Mouse (Mus musculus): Measurements from ENCODE around the gene Fastk. TPM values are rescaled to one million over a fixed set of nuclear protein-coding genes. Genes with fewer than 3 reads are reported as not detected.

Gene Fastk
- total and polyA plus RNA-seq, 2 experiments: 22.3 to 166 TPM

- H3K27me3 ChIP-seq (ENCODE audit: control insufficient read depth, insufficient read depth, low read length): no peaks in the 10 kb centered on the region
- H3K4me3 ChIP-seq (ENCODE audit: insufficient read depth, low read depth, low read length): peak overlapping the region; percentile 89
- peaks cover 8% of the 10 kb centered on the region; the same call in 1 of the 2 replicates for H3K36me3 ChIP-seq (ENCODE audit: control insufficient read depth, insufficient read depth, low read length)
- WGBS: 14% methylated on average over 15 of the region's 15 CpGs
- peak; percentile 92 for DNase-seq (ENCODE audit: extremely low read depth, low read depth, low spot score)
- H3K79me2 ChIP-seq (ENCODE audit: control insufficient read depth, insufficient read depth, low read length): peaks cover 4% of the 10 kb centered on the region; the same call in 1 of the 2 replicates
- H3K27ac ChIP-seq (replicated peaks; ENCODE audit: insufficient read depth, low read depth, low read length): peak overlapping the region; percentile 72
- H3K4me1 ChIP-seq (ENCODE audit: control insufficient read depth, insufficient read depth, low read length): peaks cover 9% of the 10 kb centered on the region
- peak overlapping the region; percentile 78 for H3K9ac ChIP-seq (ENCODE audit: low read depth, low read length)
- TF ChIP-seq CTCF (IDR thresholded peaks at IDR 0.05; ENCODE audit: low read depth, low read length): no peak
- TF ChIP-seq POLR2A (IDR thresholded peaks at IDR 0.05; ENCODE audit: extremely low read depth, insufficient read depth, low read length): 0 out of 2 replicates have a peak, but pooled peaks have one; percentile 14
Observed at GRCm38 (mm10) chr5:24427981-24428402, 17.1 kb downstream of the Fastk start.

GRCm38 (mm10) chr5:24427285-24427633 is 17.8 kb downstream of the Fastk start:
- Histone ChIP-seq H3K79me2 (ENCODE audit: control insufficient read depth, insufficient read depth, low read length) (peaks cover 6% of the 10 kb centered on the region; the same call in 1 of the 2 replicates), H3K4me1 (ENCODE audit: control insufficient read depth, insufficient read depth, low read length) (peaks cover 13% of the 10 kb centered on the region), H3K4me3 (ENCODE audit: insufficient read depth, low read depth, low read length) (no peak overlapping the region), H3K27ac (replicated peaks; ENCODE audit: insufficient read depth, low read depth, low read length) (no peak overlapping the region), H3K27me3 (ENCODE audit: control insufficient read depth, insufficient read depth, low read length) (no peaks in the 10 kb centered on the region), H3K9ac (ENCODE audit: low read depth, low read length) (no peak overlapping the region), H3K36me3 (ENCODE audit: control insufficient read depth, insufficient read depth, low read length) (peaks cover 4% of the 10 kb centered on the region; the same call in 1 of the 2 replicates)
- DNase-seq (ENCODE audit: extremely low read depth, low read depth, low spot score): no peak
- TF ChIP-seq CTCF (IDR thresholded peaks at IDR 0.05; ENCODE audit: low read depth, low read length): no peak
- no peak for TF ChIP-seq POLR2A (IDR thresholded peaks at IDR 0.05; ENCODE audit: extremely low read depth, insufficient read depth, low read length)
- 39% methylated on average over 12 of the region's 12 CpGs for WGBS

GRCm38 (mm10) chr5:24426556-24427284 is 18.4 kb downstream of the Fastk start:
- Histone ChIP-seq H3K4me3 (ENCODE audit: insufficient read depth, low read depth, low read length) (no peak overlapping the region), H3K4me1 (ENCODE audit: control insufficient read depth, insufficient read depth, low read length) (peaks cover 13% of the 10 kb centered on the region), H3K79me2 (ENCODE audit: control insufficient read depth, insufficient read depth, low read length) (peaks cover 6% of the 10 kb centered on the region; the same call in 1 of the 2 replicates), H3K36me3 (ENCODE audit: control insufficient read depth, insufficient read depth, low read length) (peaks cover 4% of the 10 kb centered on the region; the same call in 1 of the 2 replicates), H3K27ac (replicated peaks; ENCODE audit: insufficient read depth, low read depth, low read length) (no peak overlapping the region), H3K9ac (ENCODE audit: low read depth, low read length) (0 out of 2 replicates have a peak overlapping the region, but pooled peaks have one; percentile 8), H3K27me3 (ENCODE audit: control insufficient read depth, insufficient read depth, low read length) (no peaks in the 10 kb centered on the region)
- 40% methylated on average over 9 of the region's 9 CpGs for WGBS
- TF ChIP-seq POLR2A (IDR thresholded peaks at IDR 0.05; ENCODE audit: extremely low read depth, insufficient read depth, low read length) (no peak), CTCF (IDR thresholded peaks at IDR 0.05; ENCODE audit: low read depth, low read length) (no peak)
- no peak for DNase-seq (ENCODE audit: extremely low read depth, low read depth, low spot score)

GRCm38 (mm10) chr5:24426037-24426432 is 19.1 kb downstream of the Fastk start:
- 0 out of 2 replicates have a peak overlapping the region, but pooled peaks have one; percentile 76 for H3K4me3 ChIP-seq (ENCODE audit: insufficient read depth, low read depth, low read length)
- WGBS: 18% methylated on average over 10 of the region's 10 CpGs
- H3K27ac ChIP-seq (replicated peaks; ENCODE audit: insufficient read depth, low read depth, low read length): no peak overlapping the region
- peaks cover 6% of the 10 kb centered on the region; the same call in 1 of the 2 replicates for H3K79me2 ChIP-seq (ENCODE audit: control insufficient read depth, insufficient read depth, low read length)
- peak overlapping the region; percentile 95 for H3K9ac ChIP-seq (ENCODE audit: low read depth, low read length)
- no peak for TF ChIP-seq POLR2A (IDR thresholded peaks at IDR 0.05; ENCODE audit: extremely low read depth, insufficient read depth, low read length)
- TF ChIP-seq CTCF (IDR thresholded peaks at IDR 0.05; ENCODE audit: low read depth, low read length): no peak
- H3K4me1 ChIP-seq (ENCODE audit: control insufficient read depth, insufficient read depth, low read length): peaks cover 13% of the 10 kb centered on the region
- H3K27me3 ChIP-seq (ENCODE audit: control insufficient read depth, insufficient read depth, low read length): no peaks in the 10 kb centered on the region
- H3K36me3 ChIP-seq (ENCODE audit: control insufficient read depth, insufficient read depth, low read length): peaks cover 3% of the 10 kb centered on the region; the same call in 1 of the 2 replicates
- no peak for DNase-seq (ENCODE audit: extremely low read depth, low read depth, low spot score)

- Histone ChIP-seq H3K4me1 (ENCODE audit: control insufficient read depth, insufficient read depth, low read length) (peaks cover 13% of the 10 kb centered on the region), H3K4me3 (ENCODE audit: insufficient read depth, low read depth, low read length) (peak overlapping the region; percentile 76), H3K9ac (ENCODE audit: low read depth, low read length) (peak overlapping the region; percentile 95), H3K27ac (replicated peaks; ENCODE audit: insufficient read depth, low read depth, low read length) (peak overlapping the region; percentile 39; the same call in 1 of the 2 replicates), H3K36me3 (ENCODE audit: control insufficient read depth, insufficient read depth, low read length) (peaks cover 3% of the 10 kb centered on the region; the same call in 1 of the 2 replicates), H3K79me2 (ENCODE audit: control insufficient read depth, insufficient read depth, low read length) (peaks cover 6% of the 10 kb centered on the region; the same call in 1 of the 2 replicates), H3K27me3 (ENCODE audit: control insufficient read depth, insufficient read depth, low read length) (no peaks in the 10 kb centered on the region)
- TF ChIP-seq POLR2A (IDR thresholded peaks at IDR 0.05; ENCODE audit: extremely low read depth, insufficient read depth, low read length) (no peak), CTCF (IDR thresholded peaks at IDR 0.05; ENCODE audit: low read depth, low read length) (no peak)
- no peak for DNase-seq (ENCODE audit: extremely low read depth, low read depth, low spot score)
- 2% methylated on average over 25 of the region's 30 CpGs for WGBS
Observed at GRCm38 (mm10) chr5:24425421-24426036, 19.6 kb downstream of the Fastk start.

Measured in liver, adult 2 months (tissue).